Mouse (Mus musculus) left cerebral cortex, postnatal 10 days (tissue): ENCODE measurements around the gene Gm17535. TPM values are rescaled to one million over a fixed set of nuclear protein-coding genes. Genes with fewer than 3 reads are reported as not detected.
A peak's percentile ranks its signal among the peaks of the same experiment; 100 is the strongest.
"Not testable (repeated sequence)": the region's sequence is repeated elsewhere in the genome, so short reads cannot be mapped to it uniquely, and the experiment has no call there.

Source experiments
- DNase-seq, 2 experiments: peaks; one replicate each; pipeline ENCODE4 v3.0.0; 2021 to 2022; ENCODE audit warnings: low spot score in 2 of 2, mixed read lengths in 1 of 2; ENCODE audit errors: extremely low spot score in 1 of 2
- intact Hi-C: fragments of 180-260 bp; cut with DNase I; formaldehyde crosslinking; loops from one replicate; pipeline ENCODE4 v1.15.1; 2025
- microRNA-seq: library from miRNA; unstranded; fragments of <30 nt; microRNA quantifications from one replicate; pipeline ENCODE4 v1.2.0, GENCODE M21; 2022
- total RNA-seq, 2 experiments: library from RNA; stranded (reverse); gene quantifications; 2 replicates each; pipeline ENCODE4 v1.2.3; 2021

Gm17535 gene
- total RNA-seq, 2 experiments from 2014 or later = not detected

GRCm38 (mm10) chr9:3023312-3023984, 11.0 kb upstream of the Gm17535 start, which contains the start of gene Gm10718:
Gene Gm10718, plus strand, starts transcription at chr9:3023547.
- DNase-seq = peak in 1 of 2 experiments; percentile 26

GRCm38 (mm10) chr9:3023985-3024648, 10.3 kb upstream of the Gm17535 start:
- peak; percentile 25 to 85 for DNase-seq
- intact Hi-C loops = not testable (repeated sequence)

More at GRCm38 (mm10) chr9:3023312-3023984, 11.0 kb upstream of the Gm17535 start, which contains the start of gene Gm10718:
- intact Hi-C loops = not testable (repeated sequence)

- intact Hi-C loops = not testable (repeated sequence)
- DNase-seq = peak; percentile 31 to 40
Observed at GRCm38 (mm10) chr9:3024912-3025467, 9.4 kb upstream of the Gm17535 start, which contains the start of gene Gm10717. Gene Gm10717, plus strand, starts transcription at chr9:3025417.

GRCm38 (mm10) chr9:3025653-3026052, 8.7 kb upstream of the Gm17535 start:
- intact Hi-C loops = not testable (repeated sequence)
- peak; percentile 33 to 85 for DNase-seq

GRCm38 (mm10) chr9:3026136-3026535, 8.3 kb upstream of the Gm17535 start:
- DNase-seq, intact Hi-C loops: not testable (repeated sequence)

GRCm38 (mm10) chr9:3026741-3027140, 7.7 kb upstream of the Gm17535 start:
- intact Hi-C loops, DNase-seq: not testable (repeated sequence)

GRCm38 (mm10) chr9:3027200-3027599, 7.2 kb upstream of the Gm17535 start:
- DNase-seq, intact Hi-C loops: not testable (repeated sequence)

- intact Hi-C loops = not testable (repeated sequence)
- peak in 1 of 2 experiments; percentile 19 for DNase-seq
Observed at GRCm38 (mm10) chr9:3029276-3030000, 5.0 kb upstream of the Gm17535 start.

GRCm38 (mm10) chr9:3030677-3031318, 3.6 kb upstream of the Gm17535 start:
- DNase-seq, intact Hi-C loops: not testable (repeated sequence)

- DNase-seq, intact Hi-C loops: not testable (repeated sequence)
Observed at GRCm38 (mm10) chr9:3036577-3036976, 2.2 kb downstream of the Gm17535 start, which contains the start of gene Gm10715. Gene Gm10715, plus strand, starts transcription at chr9:3036877.

- DNase-seq, intact Hi-C loops: not testable (repeated sequence)
Observed at GRCm38 (mm10) chr9:3038161-3038560, 3.8 kb downstream of the Gm17535 start.

Small RNA genes within 50 kb of the gene (microRNA-seq; reads per million reads assigned to microRNA genes)
- not detected for gene Mir101c

Other genes starting within 250 kb of the Gm17535 start
- not detected for gene Gm10722, start 33.7 kb upstream of the Gm17535 start, total RNA-seq
- gene Gm11168, start 31.3 kb upstream of the Gm17535 start, total RNA-seq = not detected
- 1 to 10 TPM in 1 of 2 experiments, not detected in 1; 1.4 TPM for gene Gm10721, start 21.5 kb upstream of the Gm17535 start, total RNA-seq
- not detected for gene Gm10720, start 18.9 kb upstream of the Gm17535 start, total RNA-seq
- gene Gm10719, start 17.2 kb upstream of the Gm17535 start, total RNA-seq = not detected
- 1 to 10 TPM in 1 of 2 experiments, under 1 TPM in 1; 0.54 to 1.4 TPM for gene Gm10718, start 11.1 kb upstream of the Gm17535 start, total RNA-seq
- under 1 TPM in 1 of 2 experiments, not detected in 1; 0.73 TPM for gene Gm10717, start 9.2 kb upstream of the Gm17535 start, total RNA-seq
- gene Gm10715, start 2.3 kb downstream of the Gm17535 start, total RNA-seq = not detected